ENCODE assay signal across 8 mouse cellular contexts in the genomic region with DNA sequence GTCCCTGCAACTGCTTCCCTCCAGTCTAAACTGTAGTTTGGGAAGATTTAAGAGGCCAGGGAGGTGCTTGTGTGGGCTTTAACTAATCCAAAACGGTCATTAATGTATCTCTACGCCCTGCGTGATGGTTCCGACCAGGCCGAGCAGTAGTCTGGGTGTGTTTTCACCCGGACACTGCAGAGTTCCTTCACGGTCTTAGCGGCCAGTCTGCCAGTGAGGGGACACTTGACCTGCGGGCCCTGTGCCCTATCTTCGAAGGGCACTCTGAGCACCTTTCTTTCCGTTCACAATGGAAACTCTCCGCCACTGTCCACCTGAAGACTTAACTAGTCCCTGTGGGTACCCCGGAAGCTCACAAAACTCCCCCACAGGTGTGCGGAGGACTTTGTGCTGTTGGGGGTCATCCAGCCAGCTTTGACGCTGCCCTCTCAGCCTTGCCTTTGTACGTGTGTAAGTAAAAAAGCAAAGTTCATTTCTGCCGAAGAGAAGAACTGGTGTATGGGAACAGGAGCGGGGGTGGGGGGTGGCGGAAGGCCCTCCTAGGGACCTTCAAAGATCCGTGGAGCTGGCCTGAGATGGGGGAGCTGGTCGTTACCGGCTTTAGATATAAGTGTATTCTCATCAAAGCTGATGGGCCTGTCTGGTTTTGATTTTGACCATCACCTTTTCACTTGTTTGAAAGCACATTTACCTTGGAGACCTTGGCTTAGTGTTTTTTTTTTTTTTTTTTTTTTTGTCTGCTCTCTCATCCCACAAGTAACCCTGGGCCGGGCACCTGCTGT. TPM values are rescaled to one million over a fixed set of nuclear protein-coding genes. Genes with fewer than 3 reads are reported as not detected.
DNase-seq lines count a peak whose midpoint lies in the region; ATAC-seq and TF ChIP-seq lines count a peak whose summit lies in the region.

No protein-coding gene starts in this region.

- peaks cover 0 to 9% of the 10 kb centered on the region in 2 experiments; a peak in 2 of 4 replicates for H3K36me3 ChIP-seq in MEL (ENCODE audit: control insufficient read depth in 1 of 2, insufficient read depth in 2 of 2, low read length in 2 of 2)
- H3K36me3 ChIP-seq in forebrain, embryonic 10.5 days (replicated peaks) = peaks cover 23% of the 10 kb centered on the region
- no peaks in the 10 kb centered on the region for H3K36me3 ChIP-seq in hindbrain, embryonic 16.5 days (ENCODE audit: control insufficient read depth, insufficient read depth, low read length)
- peaks cover 7% of the 10 kb centered on the region; the same call in 1 of the 2 replicates for H3K36me3 ChIP-seq in liver, embryonic 12.5 days
- no peaks in the 10 kb centered on the region for H3K36me3 ChIP-seq in neural tube, embryonic 13.5 days

- 4% methylated on average over 23 of the region's 23 CpGs for WGBS in forebrain, embryonic 10.5 days
- 4% methylated on average over 23 of the region's 23 CpGs for WGBS in hindbrain, embryonic 16.5 days
- WGBS in liver, embryonic 12.5 days (ENCODE audit: insufficient replicate concordance) = 8% methylated on average over 23 of the region's 23 CpGs
- WGBS in neural tube, embryonic 13.5 days = 4% methylated on average over 23 of the region's 23 CpGs

- TF ChIP-seq RAD21 in MEL (IDR thresholded peaks at IDR 0.05; ENCODE audit: low read depth, low read length) = no peak

- H3K27ac ChIP-seq in MEL (ENCODE audit: control insufficient read depth, low read depth, low read length) = peak overlapping the region; percentile 72
- peak overlapping the region; percentile 99 for H3K27ac ChIP-seq in forebrain, embryonic 10.5 days
- H3K27ac ChIP-seq in hindbrain, embryonic 16.5 days (ENCODE audit: low read depth, low read length) = peak overlapping the region; percentile 78; the same call in 1 of the 2 replicates
- H3K27ac ChIP-seq in liver, embryonic 12.5 days = peak overlapping the region; percentile 42
- H3K27ac ChIP-seq in neural tube, embryonic 13.5 days (replicated peaks) = peak overlapping the region; percentile 98

- H3K4me3 ChIP-seq in MEL (ENCODE audit: control insufficient read depth in 1 of 2, insufficient read depth in 1 of 2, low read depth in 2 of 2, low read length in 2 of 2) = peak overlapping the region; percentile 79 to 94
- peak overlapping the region; percentile 94 for H3K4me3 ChIP-seq in forebrain, embryonic 10.5 days
- peak overlapping the region; percentile 82 for H3K4me3 ChIP-seq in hindbrain, embryonic 16.5 days (ENCODE audit: low read length)
- peak overlapping the region; percentile 77 for H3K4me3 ChIP-seq in liver, embryonic 12.5 days
- H3K4me3 ChIP-seq in neural tube, embryonic 13.5 days = peak overlapping the region; percentile 87

- peaks cover 40% of the 10 kb centered on the region for H3K79me2 ChIP-seq in MEL (ENCODE audit: control insufficient read depth, insufficient read depth, low read length, poor library complexity)

- H3K9ac ChIP-seq in MEL (ENCODE audit: control insufficient read depth, low read depth, low read length, poor library complexity, severe bottlenecking) = peak overlapping the region; percentile 98
- peak overlapping the region; percentile 85 for H3K9ac ChIP-seq in hindbrain, embryonic 16.5 days (ENCODE audit: low read depth, low read length)
- peak overlapping the region; percentile 83 for H3K9ac ChIP-seq in liver, embryonic 12.5 days
- H3K9ac ChIP-seq in neural tube, embryonic 13.5 days = peak overlapping the region; percentile 94

- ATAC-seq in hindbrain, embryonic 16.5 days = no peak
- ATAC-seq in liver, embryonic 12.5 days = no peak
- ATAC-seq in neural tube, embryonic 13.5 days (ENCODE audit: low read depth) = no peak

- H3K9me3 ChIP-seq in MEL (replicated peaks; ENCODE audit: insufficient read depth, low read length) = no peaks in the 10 kb centered on the region
- H3K9me3 ChIP-seq in forebrain, embryonic 10.5 days = no peaks in the 10 kb centered on the region
- no peaks in the 10 kb centered on the region for H3K9me3 ChIP-seq in hindbrain, embryonic 16.5 days (ENCODE audit: control insufficient read depth, low read length)
- no peaks in the 10 kb centered on the region for H3K9me3 ChIP-seq in liver, embryonic 12.5 days (replicated peaks)
- no peaks in the 10 kb centered on the region for H3K9me3 ChIP-seq in neural tube, embryonic 13.5 days

- 0 out of 4 replicates have a peak, but pooled peaks have one; percentile 6 to 31 for TF ChIP-seq EP300 in MEL (IDR thresholded peaks at IDR 0.05; ENCODE audit: low read depth in 1 of 2, low read length in 2 of 2)

- no peaks in the 10 kb centered on the region for H3K27me3 ChIP-seq in MEL (ENCODE audit: control insufficient read depth in 1 of 2, insufficient read depth in 2 of 2, low read length in 2 of 2)
- no peaks in the 10 kb centered on the region for H3K27me3 ChIP-seq in forebrain, embryonic 10.5 days (ENCODE audit: poor library complexity, severe bottlenecking)
- H3K27me3 ChIP-seq in hindbrain, embryonic 16.5 days (replicated peaks; ENCODE audit: control insufficient read depth, insufficient read depth, low read length) = no peaks in the 10 kb centered on the region
- peaks cover 19% of the 10 kb centered on the region for H3K27me3 ChIP-seq in liver, embryonic 12.5 days (replicated peaks)
- H3K27me3 ChIP-seq in neural tube, embryonic 13.5 days = no peaks in the 10 kb centered on the region

- TF ChIP-seq POLR2A in MEL (IDR thresholded peaks at IDR 0.05; ENCODE audit: control insufficient read depth in 1 of 2, insufficient read depth in 1 of 2, low read depth in 1 of 2, low read length in 2 of 2, poor library complexity in 1 of 2) = no peak; a peak in 2 of 4 replicates

- H3K4me1 ChIP-seq in MEL (ENCODE audit: control insufficient read depth in 1 of 2, insufficient read depth in 2 of 2, low read length in 2 of 2) = peaks cover 8 to 15% of the 10 kb centered on the region in 2 experiments
- peaks cover 80% of the 10 kb centered on the region for H3K4me1 ChIP-seq in forebrain, embryonic 10.5 days
- H3K4me1 ChIP-seq in hindbrain, embryonic 16.5 days (ENCODE audit: control insufficient read depth, insufficient read depth, low read depth, low read length) = peaks cover 22% of the 10 kb centered on the region
- peaks cover 83% of the 10 kb centered on the region for H3K4me1 ChIP-seq in liver, embryonic 12.5 days
- H3K4me1 ChIP-seq in neural tube, embryonic 13.5 days (replicated peaks) = peaks cover 67% of the 10 kb centered on the region

- DNase-seq in 3134 (ENCODE audit: extremely low read depth, insufficient read length, low spot score) = peak; percentile 53
- DNase-seq in MEL (ENCODE audit: low read depth, low spot score) = peak; percentile 59
- no peak for DNase-seq in forebrain, embryonic 10.5 days (ENCODE audit: extremely low spot score, low spot score)
- DNase-seq in left cerebral cortex, adult 9 months (ENCODE audit: low spot score in 2 of 2) = no peak
- no peak for DNase-seq in layer of hippocampus, postnatal 10 days (ENCODE audit: low spot score in 2 of 2)

- H3K4me2 ChIP-seq in hindbrain, embryonic 16.5 days (ENCODE audit: low read length) = peak overlapping the region; percentile 74
- peak overlapping the region; percentile 98 for H3K4me2 ChIP-seq in liver, embryonic 12.5 days
- peak overlapping the region; percentile 96 for H3K4me2 ChIP-seq in neural tube, embryonic 13.5 days

- TF ChIP-seq CTCF in MEL (IDR thresholded peaks at IDR 0.05 in 2 of 3, conservative IDR thresholded peaks at IDR 0.05 in 1 of 3; ENCODE audit: control insufficient read depth in 1 of 3, insufficient read depth in 1 of 3, low read depth in 2 of 3, low read length in 3 of 3, poor library complexity in 1 of 3, severe bottlenecking in 1 of 3) = no peak

TF ChIP-seq in MEL, 35 proteins besides CTCF, POLR2A, EP300 and RAD21 (continues in another document):
- TF ChIP-seq SIN3A (IDR thresholded peaks at IDR 0.05; ENCODE audit: low read length) (peak; percentile 46; the same call in 1 of the 2 replicates), MAZ (IDR thresholded peaks at IDR 0.05; ENCODE audit: low read depth, low read length) (no peak), E2F4 (IDR thresholded peaks at IDR 0.05; ENCODE audit: borderline replicate concordance, low read depth, low read length) (no peak), POLR2AphosphoS5 (IDR thresholded peaks at IDR 0.05; ENCODE audit: borderline replicate concordance, low read depth, low read length) (no peak), ZC3H11A (IDR thresholded peaks at IDR 0.05; ENCODE audit: low read depth, low read length) (no peak), ZMIZ1 (IDR thresholded peaks at IDR 0.05; ENCODE audit: low read depth, low read length) (no peak), GATA1 (IDR thresholded peaks at IDR 0.05; ENCODE audit: low read depth, low read length) (no peak), TAL1 (IDR thresholded peaks at IDR 0.05; ENCODE audit: low read length) (no peak), JUND (IDR thresholded peaks at IDR 0.05; ENCODE audit: low read depth, low read length) (no peak), MYC (IDR thresholded peaks at IDR 0.05; ENCODE audit: low read depth, low read length) (no peak), SMC3 (IDR thresholded peaks at IDR 0.05; ENCODE audit: low read depth, low read length) (no peak), MAX (IDR thresholded peaks at IDR 0.05; ENCODE audit: low read length) (peak; percentile 31; the same call in 1 of the 2 replicates), NELFE (IDR thresholded peaks at IDR 0.05; ENCODE audit: low read depth, low read length) (no peak), ZKSCAN1 (IDR thresholded peaks at IDR 0.05; ENCODE audit: low read depth, low read length) (no peak), CHD2 (IDR thresholded peaks at IDR 0.05; ENCODE audit: low read length) (no peak; the same call in 1 of the 2 replicates), TCF12 (IDR thresholded peaks at IDR 0.05; ENCODE audit: low read depth, low read length) (0 out of 2 replicates have a peak, but pooled peaks have one; percentile 6), CHD1 (IDR thresholded peaks at IDR 0.05; ENCODE audit: low read depth, low read length) (0 out of 2 replicates have a peak, but pooled peaks have one; percentile 23), USF2 (IDR thresholded peaks at IDR 0.05; ENCODE audit: borderline replicate concordance in 1 of 2, insufficient read depth in 1 of 2, low read depth in 1 of 2, low read length in 2 of 2) (no peak), TBP (IDR thresholded peaks at IDR 0.05; ENCODE audit: low read depth, low read length) (no peak)

RNA-seq across cellular contexts. Expression of gene Zfp710, which starts 3.2 kb away (rescaled TPM):
- total RNA-seq in MEL (2012; rRNA removed) = 11.8 and 14.8 TPM in 2 replicates
- 10 to 100 TPM in 1 of 2 experiments, not detected in 1; 19.1 TPM for polyA plus RNA-seq in MEL (2012; ENCODE audit: insufficient read depth in 1 of 2, insufficient read length in 2 of 2, low read depth in 1 of 2, low replicate concordance in 2 of 2, missing spikeins in 1 of 2)
- polyA plus RNA-seq in forebrain, embryonic 10.5 days (2016; fragmentation: Nextera tagmentation; extraction: Ambion mirVana) = 33.3 and 33.4 TPM in 2 replicates
- 13.6 and 14.9 TPM in 2 replicates for polyA plus RNA-seq in hindbrain, embryonic 16.5 days (2015; fragmentation: Nextera tagmentation; extraction: Ambion mirVana)
- polyA plus RNA-seq in liver, embryonic 12.5 days (2016; fragmentation: Nextera tagmentation; extraction: Ambion mirVana) = 7.2 and 8.9 TPM in 2 replicates
- 15.0 and 18.9 TPM in 2 replicates for polyA plus RNA-seq in neural tube, embryonic 13.5 days (2015; fragmentation: Nextera tagmentation; extraction: Ambion mirVana)
- 10 to 100 TPM; 18.3 to 19.8 TPM for total RNA-seq in layer of hippocampus, postnatal 10 days (2021)

Comparison
In these comparisons a context has a peak if more than half of its experiments do, and no peak if none do; other contexts are left out.
1. DNase-seq: peak in 3134 (single experiment) and MEL (single experiment); none in forebrain, embryonic 10.5 days (single experiment), left cerebral cortex, adult 9 months (0 of 2) and layer of hippocampus, postnatal 10 days (0 of 2).
2. H3K27ac ChIP-seq: peak in every context shown above with its lines; median percentile 99 in forebrain, embryonic 10.5 days; 98 in neural tube, embryonic 13.5 days; 78 in hindbrain, embryonic 16.5 days; 72 in MEL; 42 in liver, embryonic 12.5 days.
3. Peak in every context shown above with its lines, with median percentiles within 50 percentile points of each other: H3K4me3 ChIP-seq, H3K9ac ChIP-seq and H3K4me2 ChIP-seq.